Mouse (Mus musculus): ENCODE data around the gene Rpusd4. TPM values are rescaled to one million over a fixed set of nuclear protein-coding genes. Genes with fewer than 3 reads are reported as not detected.

Gene Rpusd4
- polyA plus RNA-seq, 1 experiment from 2014 or later, result 20.9 TPM

GRCm38 (mm10) chr9:35320288-35320687, 52.6 kb downstream of the Rpusd4 start:
- 87% methylated on average over 4 of the region's 4 CpGs for WGBS
- H3K36me3 ChIP-seq, result no peaks in the 10 kb centered on the region
- peaks cover 25% of the 10 kb centered on the region for H3K4me1 ChIP-seq (replicated peaks)
- H3K9ac ChIP-seq, result no peak overlapping the region
- ATAC-seq (ENCODE audit: low read depth), result no peak
- peaks cover 59% of the 10 kb centered on the region for H3K27me3 ChIP-seq
- no peak overlapping the region for H3K4me3 ChIP-seq
- no peaks in the 10 kb centered on the region for H3K9me3 ChIP-seq
- H3K27ac ChIP-seq (replicated peaks), result no peak overlapping the region
- no peak overlapping the region for H3K4me2 ChIP-seq

- Histone ChIP-seq H3K9ac (no peak overlapping the region), H3K4me2 (no peak overlapping the region), H3K27ac (replicated peaks) (no peak overlapping the region), H3K36me3 (no peaks in the 10 kb centered on the region), H3K4me3 (no peak overlapping the region), H3K9me3 (no peaks in the 10 kb centered on the region), H3K4me1 (replicated peaks) (peaks cover under 1% of the 10 kb centered on the region), H3K27me3 (peaks cover 75% of the 10 kb centered on the region)
- no peak for ATAC-seq (ENCODE audit: low read depth)
- WGBS, result 81% methylated on average over 4 of the region's 4 CpGs
These were observed 56.3 kb downstream of the Rpusd4 start for GRCm38 (mm10) chr9:35323974-35324373.

GRCm38 (mm10) chr9:35324571-35324970, 56.9 kb downstream of the Rpusd4 start:
- Histone ChIP-seq H3K4me3 (no peak overlapping the region), H3K9me3 (no peaks in the 10 kb centered on the region), H3K9ac (no peak overlapping the region), H3K4me1 (replicated peaks) (no peaks in the 10 kb centered on the region), H3K27ac (replicated peaks) (no peak overlapping the region), H3K27me3 (peaks cover 81% of the 10 kb centered on the region), H3K36me3 (no peaks in the 10 kb centered on the region), H3K4me2 (no peak overlapping the region)
- no peak for ATAC-seq (ENCODE audit: low read depth)
- 31% methylated on average over 2 of the region's 2 CpGs for WGBS

GRCm38 (mm10) chr9:35326644-35327263, 59.1 kb downstream of the Rpusd4 start:
- no peak overlapping the region for H3K9ac ChIP-seq
- no peak overlapping the region for H3K27ac ChIP-seq (replicated peaks)
- peaks cover 71% of the 10 kb centered on the region for H3K27me3 ChIP-seq
- no peaks in the 10 kb centered on the region for H3K36me3 ChIP-seq
- no peak overlapping the region for H3K4me3 ChIP-seq
- H3K4me2 ChIP-seq, result no peak overlapping the region
- H3K4me1 ChIP-seq (replicated peaks), result peaks cover 20% of the 10 kb centered on the region
- no peak for ATAC-seq (ENCODE audit: low read depth)
- H3K9me3 ChIP-seq, result no peaks in the 10 kb centered on the region
- WGBS, result 47% methylated on average over 7 of the region's 7 CpGs

Other genes starting within 250 kb of the Rpusd4 start
- gene St3gal4, start 148.6 kb upstream of the Rpusd4 start, polyA plus RNA-seq (2015; fragmentation: Nextera tagmentation; extraction: Ambion mirVana), result 7.6 and 11.5 TPM in 2 replicates
- gene Dcps, start 91.8 kb upstream of the Rpusd4 start, polyA plus RNA-seq (2015; fragmentation: Nextera tagmentation; extraction: Ambion mirVana), result 70.9 and 72.5 TPM in 2 replicates
- gene Srpr, start 67.7 kb upstream of the Rpusd4 start, polyA plus RNA-seq (2015; fragmentation: Nextera tagmentation; extraction: Ambion mirVana), result 65.6 and 73.9 TPM in 2 replicates
- gene Tirap, start 67.6 kb upstream of the Rpusd4 start, polyA plus RNA-seq (2015; fragmentation: Nextera tagmentation; extraction: Ambion mirVana), result 6.6 TPM in 2 replicates
- 41.4 and 43.1 TPM in 2 replicates for gene Foxred1, start 56.8 kb upstream of the Rpusd4 start, polyA plus RNA-seq (2015; fragmentation: Nextera tagmentation; extraction: Ambion mirVana)
- 63.8 and 74.8 TPM in 2 replicates for gene Fam118b, start 60 bp upstream of the Rpusd4 start, polyA plus RNA-seq (2015; fragmentation: Nextera tagmentation; extraction: Ambion mirVana)
- gene Cdon, start 153.3 kb downstream of the Rpusd4 start, polyA plus RNA-seq (2015; fragmentation: Nextera tagmentation; extraction: Ambion mirVana), result 3.5 and 4.0 TPM in 2 replicates